Mouse (Mus musculus) cerebellum, adult 2 months (tissue): ENCODE results near the gene Golgb1. TPM values are rescaled to one million over a fixed set of nuclear protein-coding genes. Genes with fewer than 3 reads are reported as not detected.

Experiments
- DNase-seq, 2 experiments: peaks; one replicate each; pipeline ENCODE4 v3.0.0; 2021
- H3K27ac ChIP-seq: fragments of 200-500 bp; 2 replicates; pipeline ENCODE4 v1.5.1; 2012; ENCODE audit warnings: low read length, control low read depth, inconsistent platforms; ENCODE audit not compliant: insufficient read depth
- H3K27me3 ChIP-seq: fragments of 200-500 bp; 2 replicates; pipeline ENCODE4 v1.6.1; 2012; ENCODE audit warnings: inconsistent platforms, mild to moderate bottlenecking, low read length, moderate library complexity; ENCODE audit not compliant: control insufficient read depth, insufficient read depth
- H3K4me1 ChIP-seq: fragments of 200-500 bp; 2 replicates; pipeline ENCODE4 v1.6.1; 2011; ENCODE audit warnings: low read length; ENCODE audit not compliant: control insufficient read depth, insufficient read depth
- H3K4me3 ChIP-seq: fragments of 200-500 bp; replicated peaks from 2 replicates; pipeline ENCODE3; 2011; ENCODE audit warnings: mild to moderate bottlenecking, low read depth, low read length, control low read depth; ENCODE audit not compliant: insufficient read depth
- CTCF ChIP-seq: fragments of 200-500 bp; IDR thresholded peaks from 2 replicates; pipeline ENCODE4 v1.5.1; 2011; ENCODE audit warnings: low read depth, mild to moderate bottlenecking, control low read depth, low read length, moderate library complexity, borderline replicate concordance; ENCODE audit not compliant: insufficient read depth
- POLR2A ChIP-seq: fragments of 200-500 bp; IDR thresholded peaks from 2 replicates; pipeline ENCODE4 v1.6.1; 2011; ENCODE audit warnings: low read length, control low read depth, borderline replicate concordance; ENCODE audit not compliant: insufficient read depth
- WGBS: fragments of 180-500 bp; shearing (Covaris S2); methylation state at CpG from one replicate; pipeline ENCODE4 v1.1.7; 2018; 5-methylcytosine and 5-hydroxymethylcytosine counted together
- polyA plus RNA-seq: library from polyadenylated mRNA; depleted of rRNA; stranded (reverse); fragments of >200 nt; gene quantifications from 2 replicates; pipeline ENCODE4 v1.2.3, GENCODE M21; 2012

Golgb1 gene
- polyA plus RNA-seq, 1 experiment: 49.1 TPM

DNA sequence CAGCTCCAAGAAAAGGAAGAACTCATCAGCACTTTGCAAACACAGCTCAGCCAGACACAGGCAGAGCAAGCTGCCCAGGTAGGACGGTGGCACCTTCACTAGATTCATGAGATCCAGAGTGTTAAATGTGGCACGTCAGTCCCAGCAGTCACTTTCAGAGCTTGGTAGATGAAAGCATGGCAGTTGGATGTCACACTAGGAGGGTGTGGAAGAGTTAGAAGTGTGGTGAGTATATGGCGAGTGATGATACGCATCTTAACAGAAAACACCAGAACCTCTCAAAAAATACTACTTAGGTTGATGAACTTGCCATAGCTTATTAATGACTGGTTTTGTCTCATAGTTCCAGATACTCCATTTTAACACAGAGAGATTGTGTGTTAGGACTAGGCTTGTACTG is 16.5 kb downstream of the Golgb1 start:
- TF ChIP-seq CTCF (no peak), POLR2A (no peak)
- Histone ChIP-seq H3K4me1 (peaks cover 2% of the 10 kb centered on the region; the same call in 1 of the 2 replicates), H3K27ac (no peak overlapping the region), H3K27me3 (no peaks in the 10 kb centered on the region), H3K4me3 (no peak overlapping the region)
- no peak for DNase-seq
- WGBS: 96% methylated on average over 4 of the region's 4 CpGs

DNA sequence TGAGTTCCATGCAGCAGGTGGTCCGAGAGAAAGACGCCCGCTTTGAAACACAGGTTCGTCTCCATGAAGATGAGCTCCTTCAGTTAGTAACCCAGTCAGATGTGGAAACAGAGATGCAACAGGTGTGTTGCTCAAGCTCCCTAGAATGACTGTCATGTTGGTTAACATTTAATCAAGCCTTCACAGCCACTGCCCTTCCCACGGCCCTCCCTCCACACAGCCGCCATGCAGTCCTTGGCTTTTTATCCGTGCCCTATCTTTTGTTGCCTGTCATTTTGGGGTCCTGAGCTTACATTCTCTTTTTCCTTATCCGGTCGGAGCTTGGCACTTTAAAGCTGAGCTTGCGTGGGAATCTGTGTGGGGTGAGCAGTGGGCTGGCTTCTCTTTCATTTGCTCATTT is 18.4 kb downstream of the Golgb1 start:
- no peak for DNase-seq
- Histone ChIP-seq H3K4me3 (no peak overlapping the region), H3K27ac (no peak overlapping the region), H3K4me1 (no peaks in the 10 kb centered on the region), H3K27me3 (no peaks in the 10 kb centered on the region)
- no peak for TF ChIP-seq CTCF
- no peak for TF ChIP-seq POLR2A
- 91% methylated on average over 10 of the region's 10 CpGs for WGBS

DNA sequence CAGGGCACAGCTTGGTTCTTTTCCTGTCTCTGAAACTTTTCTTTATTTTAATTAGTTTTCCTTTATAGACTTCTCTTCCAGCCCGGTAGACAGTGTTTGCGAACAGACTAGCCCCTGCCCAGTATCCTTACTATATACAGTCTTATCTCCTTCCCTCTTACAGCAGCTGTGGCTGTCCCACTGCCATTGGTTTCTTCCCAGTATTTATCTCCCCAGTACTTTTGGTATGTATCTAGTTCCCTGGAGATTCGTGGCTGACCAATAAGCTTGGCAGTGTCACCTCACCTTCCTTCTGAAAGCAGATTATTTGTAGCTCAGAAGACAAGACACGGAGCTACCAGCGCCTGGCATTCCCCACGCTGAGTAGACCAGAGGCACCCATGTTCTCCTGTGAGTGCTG is 21.8 kb downstream of the Golgb1 start:
- WGBS: 97% methylated on average over 6 of the region's 6 CpGs
- no peak for DNase-seq

DNA sequence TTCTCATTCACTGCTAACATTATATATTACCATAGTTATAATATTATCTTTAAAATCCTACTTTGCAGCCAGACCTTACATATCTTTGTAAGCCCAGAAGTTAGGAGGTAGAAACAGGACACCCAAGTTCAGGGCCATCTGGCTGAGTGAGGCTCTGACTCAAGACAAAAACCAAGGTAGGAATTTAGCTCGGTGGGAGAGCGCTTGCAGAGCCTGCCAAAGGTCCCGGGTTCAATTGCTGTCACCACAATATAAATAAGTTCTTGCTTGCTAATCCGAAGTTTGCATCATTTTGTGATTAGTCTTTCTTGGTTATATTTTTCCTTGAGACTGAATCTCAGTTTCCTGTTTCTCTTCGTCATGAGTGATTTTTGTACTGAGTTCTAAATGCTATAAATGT is 28.2 kb downstream of the Golgb1 start:
- DNase-seq: no peak
- no peak overlapping the region for H3K27ac ChIP-seq
- H3K4me1 ChIP-seq: no peaks in the 10 kb centered on the region
- 89% methylated on average over 5 of the region's 5 CpGs for WGBS
- TF ChIP-seq CTCF: no peak
- H3K4me3 ChIP-seq: no peak overlapping the region
- H3K27me3 ChIP-seq: no peaks in the 10 kb centered on the region

More for the DNA sequence above, 21.8 kb downstream of the Golgb1 start:
- Histone ChIP-seq H3K4me3 (no peak overlapping the region), H3K4me1 (no peaks in the 10 kb centered on the region), H3K27ac (no peak overlapping the region), H3K27me3 (no peaks in the 10 kb centered on the region)
- no peak for TF ChIP-seq POLR2A
- TF ChIP-seq CTCF: no peak

DNA sequence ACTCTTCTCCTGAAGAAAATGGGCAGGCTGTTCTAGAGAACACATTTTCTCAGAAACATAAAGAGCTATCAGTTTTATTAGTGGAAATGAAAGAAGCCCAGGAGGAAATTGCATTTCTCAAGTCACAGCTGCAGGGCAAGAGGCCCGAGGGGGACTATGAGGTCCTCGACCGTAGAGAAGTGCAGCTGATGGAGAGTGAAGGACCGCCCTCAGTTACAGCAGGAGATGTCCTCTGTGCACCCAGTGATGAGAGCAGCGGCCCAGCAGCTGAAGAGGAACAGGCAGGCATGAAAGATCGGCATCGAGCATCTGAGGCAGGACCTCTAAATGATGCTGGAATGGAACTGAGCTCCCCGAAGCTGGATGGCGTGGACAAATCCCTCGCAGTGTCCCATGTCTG is 37.0 kb downstream of the Golgb1 start:
- TF ChIP-seq POLR2A: no peak
- TF ChIP-seq CTCF: no peak
- Histone ChIP-seq H3K27me3 (no peaks in the 10 kb centered on the region), H3K27ac (no peak overlapping the region), H3K4me3 (no peak overlapping the region), H3K4me1 (no peaks in the 10 kb centered on the region)
- WGBS: 88% methylated on average over 10 of the region's 10 CpGs
- DNase-seq: no peak

DNA sequence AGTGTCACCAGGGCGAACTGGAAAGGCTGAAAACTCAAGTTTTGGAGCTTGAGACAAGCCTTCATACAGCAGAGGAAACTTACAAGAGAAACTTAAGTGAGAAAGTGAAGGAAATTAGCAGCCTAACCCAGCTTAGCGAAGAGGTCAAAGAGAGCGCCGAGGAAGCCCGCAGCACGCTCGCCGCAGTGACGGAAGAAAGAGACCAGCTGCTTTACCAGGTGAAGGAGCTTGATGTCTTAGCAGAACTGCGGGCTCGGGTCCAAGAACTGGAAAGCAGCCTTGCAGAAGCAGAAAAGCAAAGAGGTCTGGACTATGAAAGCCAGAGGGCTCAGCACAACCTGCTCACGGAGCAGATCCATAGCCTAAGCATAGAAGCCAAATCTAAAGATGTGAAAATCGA is 37.4 kb downstream of the Golgb1 start:
- TF ChIP-seq POLR2A: no peak
- TF ChIP-seq CTCF: no peak
- DNase-seq: no peak
- no peak overlapping the region for H3K4me3 ChIP-seq
- 91% methylated on average over 13 of the region's 13 CpGs for WGBS
- H3K4me1 ChIP-seq: no peaks in the 10 kb centered on the region
- no peak overlapping the region for H3K27ac ChIP-seq
- H3K27me3 ChIP-seq: no peaks in the 10 kb centered on the region

DNA sequence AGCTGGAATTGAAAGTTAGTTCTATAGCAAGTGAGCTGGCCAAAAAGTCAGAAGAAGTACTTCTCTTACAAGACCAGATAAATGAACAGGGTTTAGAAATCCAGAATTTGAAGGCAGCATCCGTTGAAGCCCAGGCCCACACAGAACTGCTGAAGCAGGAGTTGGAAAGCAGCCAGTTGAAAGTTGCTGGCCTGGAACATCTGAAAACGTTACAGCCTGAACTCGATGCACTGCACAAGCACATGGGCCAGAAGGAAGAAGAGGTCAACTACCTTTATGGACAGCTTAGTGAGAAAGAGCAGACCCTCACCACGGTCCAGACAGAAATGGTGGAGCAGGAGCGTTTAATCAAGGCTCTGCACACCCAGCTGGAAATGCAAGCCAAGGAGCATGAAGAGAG is 39.3 kb downstream of the Golgb1 start:
- H3K27ac ChIP-seq: no peak overlapping the region
- no peak for TF ChIP-seq CTCF
- TF ChIP-seq POLR2A: no peak
- H3K4me1 ChIP-seq: no peaks in the 10 kb centered on the region
- DNase-seq: no peak
- 55% methylated on average over 5 of the region's 5 CpGs for WGBS
- no peak overlapping the region for H3K4me3 ChIP-seq
- H3K27me3 ChIP-seq: no peaks in the 10 kb centered on the region

DNA sequence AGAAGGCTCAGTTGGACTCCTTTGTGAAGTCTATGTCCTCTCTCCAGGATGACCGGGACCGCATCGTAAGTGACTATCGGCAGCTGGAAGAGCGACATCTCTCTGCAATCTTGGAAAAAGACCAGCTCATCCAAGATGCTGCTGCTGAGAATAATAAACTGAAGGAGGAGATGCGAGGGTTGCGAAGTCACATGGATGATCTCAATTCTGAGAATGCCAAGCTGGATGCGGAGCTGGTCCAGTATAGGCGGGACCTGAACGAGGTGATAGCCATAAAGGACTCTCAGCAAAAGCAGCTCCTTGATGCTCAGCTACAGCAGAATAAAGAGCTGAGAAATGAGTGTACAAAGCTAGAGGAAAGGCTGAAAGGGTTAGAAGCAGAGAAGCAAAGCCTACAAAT is 43.6 kb downstream of the Golgb1 start:
- H3K4me3 ChIP-seq: no peak overlapping the region
- H3K27ac ChIP-seq: no peak overlapping the region
- no peak for TF ChIP-seq POLR2A
- no peak for TF ChIP-seq CTCF
- H3K4me1 ChIP-seq: peaks cover 4% of the 10 kb centered on the region; the same call in 1 of the 2 replicates
- DNase-seq: no peak
- 69% methylated on average over 10 of the region's 10 CpGs for whole genome bisulfite sequencing
- H3K27me3 ChIP-seq: no peaks in the 10 kb centered on the region; the same call in 1 of the 2 replicates
